Mouse (Mus musculus): ENCODE data around the gene Padi3. TPM values are rescaled to one million over a fixed set of nuclear protein-coding genes. Genes with fewer than 3 reads are reported as not detected.

The Padi3 gene
- total and polyA plus RNA-seq, 2 experiments from 2014 or later = 0.05 TPM; not detected in 1

- H3K9me3 ChIP-seq (ENCODE audit: low read length) = no peaks in the 10 kb centered on the region
- 84% methylated on average over 6 of the region's 6 CpGs for WGBS
- H3K27me3 ChIP-seq (ENCODE audit: insufficient read depth, low read length) = no peaks in the 10 kb centered on the region
These were observed 69.0 kb downstream of the Padi3 start for GRCm38 (mm10) chr4:140741401-140741800.

GRCm38 (mm10) chr4:140740655-140741054 lies 69.8 kb downstream of the Padi3 start:
- no peak overlapping the region for H3K27ac ChIP-seq
- H3K36me3 ChIP-seq (ENCODE audit: insufficient read depth, low read length) = no peaks in the 10 kb centered on the region
- H3K9ac ChIP-seq (replicated peaks; ENCODE audit: low read length) = no peak overlapping the region
- no peak overlapping the region for H3K4me2 ChIP-seq (ENCODE audit: low read depth, low read length)
- H3K4me3 ChIP-seq (ENCODE audit: low read length) = no peak overlapping the region
- ATAC-seq (no peak), DNase-seq (ENCODE audit: low spot score) (no peak)
- no peaks in the 10 kb centered on the region for H3K9me3 ChIP-seq (ENCODE audit: low read length)
- H3K4me1 ChIP-seq (ENCODE audit: insufficient read depth, low read length) = no peaks in the 10 kb centered on the region
- no peak for TF ChIP-seq CTCF (IDR thresholded peaks at IDR 0.05; ENCODE audit: low read depth)
- WGBS = 89% methylated on average over 11 of the region's 11 CpGs
- H3K27me3 ChIP-seq (ENCODE audit: insufficient read depth, low read length) = no peaks in the 10 kb centered on the region

More at GRCm38 (mm10) chr4:140741401-140741800, 69.0 kb downstream of the Padi3 start:
- H3K4me1 ChIP-seq (ENCODE audit: insufficient read depth, low read length) = no peaks in the 10 kb centered on the region
- no peak for DNase-seq (ENCODE audit: low spot score)
- TF ChIP-seq CTCF (IDR thresholded peaks at IDR 0.05; ENCODE audit: low read depth) = no peak
- H3K9ac ChIP-seq (replicated peaks; ENCODE audit: low read length) = no peak overlapping the region
- ATAC-seq = no peak
- H3K36me3 ChIP-seq (ENCODE audit: insufficient read depth, low read length) = no peaks in the 10 kb centered on the region
- no peak overlapping the region for H3K4me3 ChIP-seq (ENCODE audit: low read length)
- no peak overlapping the region for H3K4me2 ChIP-seq (ENCODE audit: low read depth, low read length)
- H3K27ac ChIP-seq = no peak overlapping the region

Other genes starting within 250 kb of the Padi3 start
- gene Arhgef10l, start 144.6 kb downstream of the Padi3 start, total RNA-seq (2014; rRNA removed) = 79.2 and 79.4 TPM in 2 replicates
- gene Arhgef10l, start 144.6 kb downstream of the Padi3 start, polyA plus RNA-seq (2015; fragmentation: Nextera tagmentation; extraction: Ambion mirVana) = 22.5 and 22.6 TPM in 2 replicates
- 58.3 and 60.3 TPM in 2 replicates for gene Rcc2, start 110.1 kb downstream of the Padi3 start, total RNA-seq (2014; rRNA removed)
- gene Rcc2, start 110.1 kb downstream of the Padi3 start, polyA plus RNA-seq (2015; fragmentation: Nextera tagmentation; extraction: Ambion mirVana) = 15.8 and 16.2 TPM in 2 replicates
- gene Padi6, start 68.0 kb downstream of the Padi3 start, total RNA-seq (2014; rRNA removed) = 0.18 and 0.58 TPM in 2 replicates
- 0.11 and 0.16 TPM in 2 replicates for gene Padi6, start 68.0 kb downstream of the Padi3 start, polyA plus RNA-seq (2015; fragmentation: Nextera tagmentation; extraction: Ambion mirVana)
- gene Padi4, start 36.4 kb downstream of the Padi3 start, total RNA-seq (2014; rRNA removed) = not detected in 2 replicates
- not detected in 2 replicates for gene Padi4, start 36.4 kb downstream of the Padi3 start, polyA plus RNA-seq (2015; fragmentation: Nextera tagmentation; extraction: Ambion mirVana)
- gene Padi1, start 35.1 kb upstream of the Padi3 start, total RNA-seq (2014; rRNA removed) = 0.25 TPM in 1 of 2 replicates, not detected in the other
- gene Padi1, start 35.1 kb upstream of the Padi3 start, polyA plus RNA-seq (2015; fragmentation: Nextera tagmentation; extraction: Ambion mirVana) = 0.05 TPM in 1 of 2 replicates, not detected in the other
- 5.3 and 5.5 TPM in 2 replicates for gene Padi2, start 95.7 kb upstream of the Padi3 start, total RNA-seq (2014; rRNA removed)
- gene Padi2, start 95.7 kb upstream of the Padi3 start, polyA plus RNA-seq (2015; fragmentation: Nextera tagmentation; extraction: Ambion mirVana) = 2.7 and 3.0 TPM in 2 replicates
- 176 and 217 TPM in 2 replicates for gene Sdhb, start 150.6 kb upstream of the Padi3 start, total RNA-seq (2014; rRNA removed)
- gene Sdhb, start 150.6 kb upstream of the Padi3 start, polyA plus RNA-seq (2015; fragmentation: Nextera tagmentation; extraction: Ambion mirVana) = 583 and 596 TPM in 2 replicates
- gene Atp13a2, start 176.2 kb upstream of the Padi3 start, total RNA-seq (2014; rRNA removed) = 408 and 435 TPM in 2 replicates
- 151 and 166 TPM in 2 replicates for gene Atp13a2, start 176.2 kb upstream of the Padi3 start, polyA plus RNA-seq (2015; fragmentation: Nextera tagmentation; extraction: Ambion mirVana)
- 20.6 and 42.3 TPM in 2 replicates for gene Mfap2, start 199.8 kb upstream of the Padi3 start, total RNA-seq (2014; rRNA removed)
- 92.0 and 99.5 TPM in 2 replicates for gene Mfap2, start 199.8 kb upstream of the Padi3 start, polyA plus RNA-seq (2015; fragmentation: Nextera tagmentation; extraction: Ambion mirVana)
- gene Crocc, start 249.9 kb upstream of the Padi3 start, total RNA-seq (2014; rRNA removed) = 18.7 and 19.7 TPM in 2 replicates
- 3.8 and 3.9 TPM in 2 replicates for gene Crocc, start 249.9 kb upstream of the Padi3 start, polyA plus RNA-seq (2015; fragmentation: Nextera tagmentation; extraction: Ambion mirVana)